Mouse (Mus musculus) cerebellum, adult (tissue): ENCODE measurements around the gene Nup133.

Experiments used
- ATAC-seq: cut with Nextera tagmentation; 2 replicates; pipeline ENCODE4 v1.9.2; 2017; ENCODE audit warnings: mild to moderate bottlenecking, moderate library complexity, mixed read lengths; ENCODE audit not compliant: insufficient number of reproducible peaks, low FRiP score, low TSS enrichment

Gene Nup133

DNA sequence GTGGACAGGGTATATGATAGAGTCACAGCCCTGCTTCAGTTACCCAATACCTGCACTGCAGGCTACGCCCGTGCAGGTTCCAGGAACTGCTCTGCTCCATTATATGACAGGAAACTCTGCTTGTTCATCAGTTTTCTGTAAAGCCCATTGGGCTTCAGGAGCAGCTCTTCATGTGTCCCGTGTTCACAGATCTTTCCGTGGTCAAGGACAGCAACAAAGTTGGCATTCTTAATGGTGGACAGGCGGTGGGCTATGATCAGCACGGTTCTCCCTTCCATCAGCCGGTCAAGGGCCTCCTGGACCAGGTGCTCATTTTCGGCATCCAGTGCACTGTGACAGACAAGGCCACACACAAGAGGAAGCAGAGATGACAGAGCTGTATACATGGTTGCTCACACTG is 5.2 kb upstream of the Nup133 start:
- no peak for ATAC-seq

DNA sequence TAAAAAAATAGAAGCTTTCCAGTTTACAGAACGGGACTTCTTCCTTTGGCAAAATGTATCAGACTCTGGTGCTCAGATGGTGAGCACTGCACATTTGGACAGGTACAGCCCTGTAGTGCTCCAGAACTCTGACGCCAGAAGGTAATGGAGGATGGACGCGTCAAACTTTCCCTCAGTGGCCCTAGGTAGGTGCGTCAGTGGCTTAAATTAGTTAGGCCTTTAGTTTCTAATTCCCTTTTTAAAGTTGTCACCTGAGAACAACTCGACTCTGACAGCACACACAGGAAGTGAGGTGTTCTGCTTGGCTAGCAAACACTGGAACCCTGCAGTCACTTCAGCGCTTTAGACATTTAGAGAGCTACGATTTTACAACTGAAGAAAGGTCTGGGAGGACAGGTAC is 4.6 kb upstream of the Nup133 start:
- ATAC-seq: no peak

DNA sequence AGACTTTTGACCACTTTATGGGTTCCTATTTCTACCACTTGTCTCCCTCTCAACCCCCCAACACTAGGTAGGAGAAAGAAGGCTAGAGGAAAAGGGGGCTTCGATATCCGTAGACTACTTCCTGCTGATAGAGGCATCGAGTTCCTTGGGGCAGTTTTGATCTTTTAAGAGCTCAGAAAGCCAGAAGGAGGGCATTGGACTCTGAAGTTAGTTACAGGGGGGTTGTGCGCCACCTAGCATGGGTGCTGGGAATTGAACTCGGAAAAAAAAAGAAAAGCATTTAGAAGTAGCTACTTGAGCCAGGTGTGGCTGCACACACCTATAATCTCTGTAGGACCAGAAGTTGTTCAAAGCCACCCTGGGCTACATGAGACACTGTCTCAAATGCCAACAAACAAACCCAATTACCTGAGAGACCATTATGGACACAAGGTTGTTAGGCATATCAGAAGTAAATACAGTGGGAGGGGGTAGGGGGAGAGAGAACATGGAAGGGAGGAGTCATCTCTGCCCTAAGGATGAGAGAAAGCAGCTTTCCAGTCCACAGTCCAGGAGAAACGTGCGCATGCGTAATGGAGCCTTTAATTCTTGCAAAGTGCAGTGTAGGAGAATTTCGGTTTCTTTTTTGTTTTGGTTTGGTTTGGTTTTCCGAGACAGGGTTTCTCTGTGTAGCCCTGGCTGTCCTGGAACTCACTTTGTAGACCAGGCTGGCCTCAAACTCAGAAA is 1.2 kb upstream of the Nup133 start:
- no peak for ATAC-seq

DNA sequence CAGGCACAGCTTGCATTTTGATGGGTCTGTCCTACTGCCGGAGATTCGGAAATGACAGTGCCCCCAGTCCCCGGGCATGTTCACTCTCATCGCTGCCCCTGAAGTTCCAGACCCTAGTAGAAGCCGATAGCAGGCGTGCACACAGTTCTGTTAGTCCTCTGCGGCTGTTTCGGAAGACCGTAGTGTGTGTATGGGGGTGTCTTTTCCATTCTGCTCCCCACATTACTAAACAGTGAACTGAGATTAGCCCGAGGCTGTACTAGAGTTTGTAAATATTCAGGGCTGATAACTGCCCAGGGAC is 571 bp upstream of the Nup133 start:
- no peak for ATAC-seq

DNA sequence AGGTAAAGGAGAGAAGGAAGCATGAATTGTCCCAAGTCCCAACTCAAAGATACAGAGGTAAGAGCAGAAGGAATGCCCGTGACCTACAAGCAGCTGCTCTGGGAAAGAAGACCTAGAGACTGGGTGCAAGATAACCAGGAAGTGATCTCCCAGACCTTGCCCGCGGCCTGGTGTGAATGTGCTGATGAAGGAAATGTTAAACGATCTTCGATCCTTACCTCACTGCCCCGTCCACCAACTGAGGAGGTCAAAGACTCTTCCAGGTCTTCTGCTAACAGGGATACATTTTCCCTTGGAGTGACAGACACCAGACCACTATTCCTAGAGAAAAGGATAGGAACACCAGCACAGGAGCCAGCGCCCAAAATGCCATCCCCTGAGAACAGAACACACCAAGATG is 20.0 kb downstream of the Nup133 start:
- ATAC-seq: no peak

DNA sequence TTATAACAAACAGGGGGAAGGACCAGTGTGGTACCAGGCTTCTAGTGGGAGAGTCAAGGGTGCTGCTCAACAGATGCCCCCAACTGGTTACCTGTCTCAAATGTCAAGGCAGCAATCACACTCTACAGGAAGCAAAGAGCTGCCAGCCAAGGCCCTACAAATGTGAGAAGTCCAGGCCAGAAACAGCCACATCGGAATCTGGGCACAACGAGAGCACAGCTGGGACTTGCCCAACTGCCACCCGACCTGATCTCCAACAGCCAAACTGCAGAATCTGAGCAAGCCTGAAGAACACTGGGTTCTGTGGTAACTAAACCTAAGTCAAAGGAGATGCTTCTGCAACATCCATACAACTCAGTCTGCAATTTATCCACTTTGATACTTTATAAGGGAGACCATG is 23.4 kb downstream of the Nup133 start:
- no peak for ATAC-seq

DNA sequence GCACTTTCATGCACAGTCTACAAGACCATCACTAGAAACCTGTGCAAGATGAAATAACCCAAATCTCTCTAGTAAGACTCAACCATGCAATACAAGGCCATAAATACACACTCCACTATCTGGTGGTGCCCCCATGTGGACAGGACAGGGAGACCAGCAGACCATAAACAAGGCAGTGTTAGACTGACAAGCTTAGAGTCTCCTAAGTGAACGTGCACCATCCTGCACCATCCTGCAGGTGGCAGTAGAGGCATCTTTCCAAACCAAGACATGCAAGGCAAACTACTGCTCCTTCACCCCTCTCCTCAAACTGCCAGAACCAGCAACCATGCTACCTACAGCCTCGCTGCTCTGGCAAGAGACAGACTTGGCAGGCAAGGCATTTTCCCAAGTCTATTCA is 24.3 kb downstream of the Nup133 start:
- peak; percentile 91 for ATAC-seq

DNA sequence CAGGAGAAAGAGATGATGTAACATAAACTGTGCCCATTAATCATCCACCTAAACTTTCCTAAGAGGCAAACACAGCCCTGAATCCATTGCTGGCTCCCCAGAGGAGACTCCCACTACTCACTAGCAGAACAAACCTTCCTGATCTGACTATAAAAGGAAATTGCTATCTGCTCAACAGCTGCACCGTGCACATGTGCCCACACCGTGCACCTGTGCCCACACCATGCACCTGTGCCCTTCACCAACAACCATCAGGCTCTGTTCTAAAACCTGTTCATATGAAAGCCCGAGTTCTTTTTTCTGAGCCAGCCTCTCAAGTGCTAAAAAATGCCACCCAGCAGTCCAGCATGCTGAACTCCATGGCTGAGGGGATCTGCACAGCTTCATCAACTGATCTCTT is 34.4 kb downstream of the Nup133 start:
- ATAC-seq: no peak

DNA sequence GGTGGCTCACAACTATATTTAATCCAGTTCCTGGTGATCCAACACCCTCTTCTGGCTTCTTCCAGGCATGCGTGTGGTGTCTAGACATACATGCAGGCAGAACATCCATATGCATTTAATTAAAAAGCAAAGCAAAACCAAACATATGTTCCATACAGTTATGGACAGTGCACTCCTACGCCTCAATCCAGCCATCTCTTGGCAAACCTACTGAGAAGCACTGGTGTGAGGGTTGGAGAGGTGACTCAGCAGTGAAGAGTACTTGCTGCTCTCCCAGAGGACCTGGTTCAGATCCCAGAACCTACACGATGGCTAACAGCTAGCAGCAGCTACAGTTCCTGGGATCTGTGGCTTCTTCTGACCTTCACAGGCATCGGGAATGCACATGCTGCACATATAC is 36.8 kb downstream of the Nup133 start:
- no peak for ATAC-seq

DNA sequence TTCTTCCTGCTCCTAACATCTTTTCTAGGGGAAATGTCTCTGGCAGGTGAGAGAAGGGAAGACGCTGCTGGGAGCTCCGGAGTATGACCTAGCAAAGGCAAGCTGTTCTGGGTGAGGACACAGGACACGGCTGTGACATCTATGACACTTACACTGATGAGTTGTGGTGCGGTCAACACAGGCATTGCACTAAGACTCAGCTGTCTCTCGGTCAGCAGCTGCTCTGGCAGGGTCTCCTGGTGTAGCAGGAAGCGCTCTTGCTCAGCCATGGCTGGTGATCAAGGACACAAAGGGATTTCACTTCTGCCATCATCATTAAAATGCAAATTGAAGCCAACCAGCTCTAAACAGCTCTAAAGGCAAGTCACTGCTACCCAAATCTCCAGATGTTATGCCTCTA is 41.5 kb downstream of the Nup133 start:
- ATAC-seq: no peak

DNA sequence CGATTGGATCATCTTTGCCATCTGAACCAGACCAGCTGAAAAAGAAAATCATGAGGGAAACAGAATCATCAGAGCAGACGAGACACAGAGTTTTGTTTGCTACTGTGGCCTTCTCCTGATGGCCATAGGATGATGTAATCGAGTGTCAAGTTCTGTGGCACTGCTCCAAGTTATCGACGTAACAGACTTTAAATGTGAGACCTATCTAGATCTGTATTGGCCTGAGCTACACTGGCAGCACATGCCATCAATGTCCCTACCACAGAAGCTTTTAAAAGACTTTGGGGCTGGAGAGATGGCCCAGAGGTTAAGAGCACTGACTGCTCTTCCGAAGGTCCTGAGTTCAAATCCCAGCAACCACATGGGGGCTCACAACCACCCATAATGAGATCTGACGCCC is 46.4 kb downstream of the Nup133 start:
- no peak for ATAC-seq

DNA sequence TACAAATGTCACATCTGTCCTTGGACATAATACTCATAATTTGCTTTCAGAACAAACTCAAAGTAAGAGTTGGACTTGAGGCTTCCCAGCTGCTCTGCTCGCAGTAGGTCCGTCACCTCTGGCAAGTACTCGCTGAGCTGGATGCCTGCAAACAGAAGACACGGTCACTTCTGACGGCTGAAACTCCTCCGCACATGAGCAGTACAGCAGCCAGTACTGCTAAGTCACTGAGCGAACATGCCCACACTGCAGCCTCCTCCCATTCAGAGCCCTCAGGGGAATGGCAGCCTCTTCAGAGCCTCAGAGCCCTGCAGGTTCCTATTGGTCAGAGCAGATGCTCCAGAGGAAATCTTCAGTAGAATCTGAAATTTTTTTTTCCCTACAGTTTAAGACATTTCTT is 49.7 kb downstream of the Nup133 start:
- ATAC-seq: no peak

DNA sequence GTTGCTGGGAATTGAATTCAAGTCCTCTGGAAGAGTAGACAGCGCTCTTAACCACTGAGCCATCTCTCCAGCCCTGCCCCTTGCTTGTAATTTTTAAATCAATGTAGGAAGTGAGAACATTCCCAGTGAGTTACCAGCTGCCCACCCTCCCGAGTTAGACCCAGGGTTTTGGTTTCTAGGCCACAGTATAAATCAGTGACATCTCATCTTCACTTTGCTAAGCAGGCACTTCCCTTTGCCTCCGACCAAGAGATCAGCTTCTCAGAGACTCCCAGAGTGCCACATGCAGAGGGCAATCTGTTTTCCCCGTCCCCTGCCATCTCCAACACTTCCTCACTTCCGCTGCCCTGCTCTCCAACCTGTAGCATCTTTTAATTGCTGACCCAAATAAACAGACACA is 50.5 kb downstream of the Nup133 start:
- no peak for ATAC-seq

DNA sequence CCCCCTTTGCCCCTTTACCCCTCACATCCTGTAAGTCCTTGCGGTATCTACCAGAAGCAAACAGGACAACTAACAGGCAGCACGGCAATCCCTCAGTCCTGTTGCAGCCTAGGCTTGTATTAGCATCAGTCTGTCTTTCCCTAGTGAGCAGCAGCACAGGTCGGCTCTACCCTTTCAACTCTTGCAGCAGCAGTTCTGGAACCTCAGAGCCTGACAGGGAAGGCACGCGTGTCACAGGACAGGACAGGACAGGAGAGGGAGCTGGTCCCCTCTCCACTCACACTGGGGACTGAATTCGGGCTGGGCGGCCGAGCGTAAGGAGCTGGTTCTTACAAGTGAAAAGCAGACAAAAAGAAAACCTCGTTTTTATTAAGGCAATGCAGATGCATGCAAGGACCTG is 52.3 kb downstream of the Nup133 start:
- no peak for ATAC-seq

DNA sequence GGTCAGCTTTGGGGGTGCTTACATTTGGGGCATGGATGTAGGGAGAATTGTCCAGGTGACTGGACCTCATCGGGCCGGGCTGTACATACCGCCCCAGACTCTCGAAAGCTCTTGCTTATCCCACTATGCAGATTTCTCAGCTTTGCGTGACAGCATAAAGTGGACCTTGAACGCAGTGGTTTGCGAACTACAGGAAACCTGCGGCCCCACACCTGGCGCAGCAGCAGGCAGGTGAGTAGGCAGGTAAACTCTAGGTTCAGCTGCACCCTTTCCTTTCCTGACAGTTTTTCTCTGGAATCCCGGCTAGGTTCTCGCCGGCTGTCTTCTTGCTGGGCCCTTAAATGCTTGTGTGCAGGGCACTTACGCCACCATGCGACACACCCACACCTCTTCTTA is 52.7 kb downstream of the Nup133 start:
- no peak for ATAC-seq

DNA sequence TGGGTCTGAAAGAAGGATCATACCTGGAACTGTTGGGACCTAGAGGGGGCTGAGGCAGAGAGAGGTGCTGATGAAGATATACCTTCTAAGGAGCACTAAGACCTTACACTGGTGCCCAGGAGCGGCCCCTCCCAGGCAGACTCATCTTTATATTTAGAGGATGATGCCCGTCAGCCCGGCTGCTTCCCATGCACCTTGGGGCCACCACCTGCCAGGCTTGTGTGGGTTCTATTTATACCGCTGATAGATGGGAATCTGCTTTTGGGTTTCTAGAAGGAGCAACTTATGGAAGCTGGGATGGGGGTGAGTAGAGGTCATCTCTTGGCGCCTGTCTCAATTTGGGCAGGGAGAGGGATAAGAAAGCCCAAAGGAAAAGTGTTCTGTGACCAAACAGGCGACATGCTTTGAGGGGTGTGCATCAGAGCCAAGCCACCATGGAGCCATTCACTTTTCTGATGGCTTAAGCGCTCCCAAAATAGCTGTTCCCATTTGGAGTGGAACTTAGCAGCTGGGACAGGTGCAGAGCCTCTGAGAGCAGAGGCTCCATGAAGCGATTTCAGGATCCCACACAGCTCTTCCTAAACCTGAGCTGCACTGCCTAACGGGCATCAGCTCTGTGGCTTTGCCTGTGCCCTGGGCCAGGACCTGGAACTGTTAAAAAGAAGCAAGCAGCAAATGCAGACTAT is 53.2 kb downstream of the Nup133 start:
- ATAC-seq: no peak

DNA sequence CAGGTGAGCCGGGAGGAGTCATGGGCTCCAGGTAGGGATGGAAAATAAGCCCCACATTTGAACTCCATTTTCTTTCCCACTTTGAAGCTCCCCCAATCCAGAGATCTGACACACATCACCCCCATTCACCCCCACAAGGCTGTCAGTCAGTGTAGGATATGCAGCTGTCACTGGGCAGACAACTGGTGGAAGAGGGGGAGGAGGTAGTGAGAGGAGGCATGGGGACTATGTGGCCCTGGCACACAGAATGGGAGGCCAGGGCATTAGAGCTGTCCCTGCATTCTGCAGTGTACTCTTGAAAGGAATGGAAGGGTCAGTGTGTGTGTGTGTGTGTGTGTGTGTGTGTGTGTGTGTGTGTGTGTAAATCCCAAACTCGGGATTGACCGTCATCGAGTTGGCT is 53.8 kb downstream of the Nup133 start:
- ATAC-seq: no peak

DNA sequence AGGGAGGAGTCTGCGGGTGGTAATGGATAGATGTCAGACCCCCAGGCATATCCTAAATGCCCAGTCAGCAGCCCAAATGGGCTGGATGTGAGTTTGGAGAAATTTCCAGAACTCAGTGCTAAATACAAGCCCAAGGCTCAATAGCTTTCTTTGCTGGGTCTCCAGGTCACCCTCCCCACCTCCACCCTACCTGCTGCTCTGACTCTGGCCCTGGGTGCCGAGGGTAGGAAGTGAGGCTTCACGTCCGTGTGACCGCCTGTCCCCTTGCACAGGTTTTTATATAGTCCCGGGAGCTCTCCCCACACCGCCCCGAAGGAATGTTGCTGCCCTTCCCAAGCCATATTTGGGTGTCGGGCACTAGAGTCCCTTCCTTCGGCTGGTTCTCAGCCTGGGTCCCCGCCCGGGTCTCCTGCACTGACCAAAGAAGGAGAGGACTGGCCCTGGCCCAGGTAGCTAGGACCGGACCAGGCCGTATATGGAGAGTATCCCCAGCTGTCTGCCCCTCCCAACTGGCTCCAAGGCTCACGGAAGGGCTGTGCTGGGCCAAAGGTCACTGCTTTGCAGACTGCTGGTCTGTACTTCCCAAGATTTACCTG is 54.5 kb downstream of the Nup133 start, which contains the start of gene Acta1:
Gene Acta1, minus strand, starts transcription at position 250 of the 596 bp plus-strand sequence.
- ATAC-seq: no peak

DNA sequence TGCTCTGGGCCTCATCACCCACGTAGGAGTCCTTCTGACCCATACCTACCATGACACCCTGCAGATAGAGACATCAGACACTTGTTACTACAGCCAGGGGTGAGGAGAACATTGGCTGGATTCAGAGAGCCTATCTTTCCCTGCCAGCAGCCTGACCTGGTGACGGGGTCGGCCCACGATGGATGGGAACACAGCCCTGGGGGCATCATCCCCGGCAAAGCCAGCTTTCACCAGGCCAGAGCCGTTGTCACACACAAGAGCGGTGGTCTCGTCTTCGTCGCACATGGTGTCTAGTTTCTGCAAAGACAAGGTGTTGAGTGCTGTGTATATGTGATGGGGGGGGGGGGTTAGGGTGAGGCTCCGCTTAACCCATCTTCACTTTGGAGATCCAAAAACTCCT is 55.7 kb downstream of the Nup133 start:
- no peak for ATAC-seq

DNA sequence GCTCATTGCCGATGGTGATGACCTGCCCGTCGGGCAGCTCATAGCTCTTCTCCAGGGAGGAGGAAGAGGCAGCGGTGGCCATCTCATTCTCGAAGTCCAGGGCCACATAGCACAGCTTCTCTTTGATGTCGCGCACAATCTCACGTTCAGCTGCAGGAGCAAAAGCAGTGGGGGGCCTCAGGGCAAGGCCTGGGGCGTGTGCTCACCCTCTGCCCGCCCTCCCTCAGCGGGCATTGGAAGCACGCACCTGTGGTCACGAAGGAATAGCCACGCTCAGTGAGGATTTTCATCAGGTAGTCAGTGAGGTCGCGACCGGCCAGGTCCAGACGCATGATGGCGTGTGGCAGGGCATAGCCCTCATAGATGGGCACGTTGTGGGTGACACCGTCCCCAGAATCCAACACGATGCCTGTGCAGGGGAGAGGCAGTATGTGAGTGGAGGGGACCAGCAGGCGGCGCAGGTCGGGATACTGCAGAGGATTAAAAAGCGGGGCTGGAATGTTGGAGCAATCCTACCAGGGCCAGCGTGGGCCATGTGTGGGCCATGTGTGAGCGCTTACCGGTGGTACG is 56.4 kb downstream of the Nup133 start:
- no peak for ATAC-seq

DNA sequence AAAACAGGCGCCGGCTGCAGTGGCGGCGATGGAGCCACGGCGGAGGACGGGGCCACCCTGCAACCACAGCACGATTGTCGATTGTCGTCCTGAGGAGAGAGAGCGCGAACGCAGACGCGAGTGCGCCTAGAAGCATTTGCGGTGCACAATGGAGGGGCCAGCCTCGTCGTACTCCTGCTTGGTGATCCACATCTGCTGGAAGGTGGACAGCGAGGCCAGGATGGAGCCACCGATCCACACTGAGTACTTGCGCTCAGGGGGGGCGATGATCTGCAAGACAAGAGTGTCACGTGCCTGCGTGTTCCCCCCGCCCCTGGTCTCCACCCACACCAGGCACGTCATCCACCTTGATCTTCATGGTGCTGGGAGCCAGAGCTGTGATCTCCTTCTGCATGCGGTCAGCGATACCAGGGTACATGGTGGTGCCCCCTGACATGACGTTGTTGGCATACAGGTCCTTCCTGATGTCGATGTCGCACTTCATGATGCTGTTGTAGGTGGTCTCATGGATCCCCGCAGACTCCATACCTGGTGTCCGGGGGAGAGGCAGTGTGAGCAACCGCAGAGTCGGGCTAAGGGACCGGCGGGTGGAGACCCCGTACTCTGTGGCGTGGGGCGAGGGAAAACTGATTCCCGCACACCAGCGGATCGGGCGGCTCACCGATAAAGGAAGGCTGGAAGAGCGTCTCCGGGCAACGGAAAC is 57.0 kb downstream of the Nup133 start:
- ATAC-seq: peak; percentile 77
